Mouse (Mus musculus) cerebellum, adult 11-12 months (tissue): ENCODE results near the gene Glt28d2.

Experiments used
- DNase-seq: peaks from one replicate; pipeline ENCODE4 v3.0.0; 2022

The Glt28d2 gene

GRCm38 (mm10) chr3:85820839-85821548 is 66.3 kb downstream of the Glt28d2 start:
- no peak for DNase-seq
